Mouse (Mus musculus) myocyte (in vitro differentiated cells): Measurements from ENCODE around the gene Get4.

ENCODE experiments used
- E2F4 ChIP-seq: IDR thresholded peaks from one replicate; pipeline ENCODE4 v1.6.1; 2011; ENCODE audit warnings: mild to moderate bottlenecking, control low read depth, moderate library complexity; ENCODE audit not compliant: insufficient read depth
- MAX ChIP-seq: IDR thresholded peaks from one replicate; pipeline ENCODE4 v1.6.1; 2011; ENCODE audit warnings: low read depth, mild to moderate bottlenecking, control low read depth
- MYOD1 ChIP-seq, 3 experiments: IDR thresholded peaks; one replicate each; pipeline ENCODE4 v1.6.1; 2011; ENCODE audit warnings: control low read depth in 2 of 3, low read depth in 2 of 3, mild to moderate bottlenecking in 2 of 3, moderate library complexity in 1 of 3; ENCODE audit not compliant: insufficient read length in 2 of 3, control insufficient read depth in 1 of 3
- MYOG ChIP-seq, 3 experiments: IDR thresholded peaks; one replicate each; pipeline ENCODE4 v1.6.1; 2011; ENCODE audit warnings: control low read depth in 2 of 3, low read depth in 2 of 3, mild to moderate bottlenecking in 2 of 3; ENCODE audit not compliant: insufficient read length in 2 of 3, control insufficient read depth in 1 of 3, insufficient read depth in 1 of 3
- POLR2A ChIP-seq: IDR thresholded peaks from one replicate; pipeline ENCODE4 v1.6.1; 2011; ENCODE audit warnings: low read depth, mild to moderate bottlenecking, control low read depth, moderate library complexity; ENCODE audit not compliant: insufficient read length
- REST ChIP-seq: IDR thresholded peaks from one replicate; pipeline ENCODE4 v1.6.1; 2011; ENCODE audit warnings: mild to moderate bottlenecking, control low read depth, moderate library complexity; ENCODE audit not compliant: insufficient read depth, insufficient read length
- TCF12 ChIP-seq: IDR thresholded peaks from one replicate; pipeline ENCODE4 v1.6.1; 2011; ENCODE audit warnings: mild to moderate bottlenecking, control low read depth; ENCODE audit not compliant: poor library complexity, insufficient read depth, severe bottlenecking
- TCF3 ChIP-seq: IDR thresholded peaks from one replicate; pipeline ENCODE4 v1.6.1; 2011; ENCODE audit warnings: low read depth, control low read depth; ENCODE audit not compliant: insufficient read length
- USF1 ChIP-seq: IDR thresholded peaks from one replicate; pipeline ENCODE4 v1.6.1; 2011; ENCODE audit warnings: low read depth, mild to moderate bottlenecking, control low read depth, moderate library complexity

DNA sequence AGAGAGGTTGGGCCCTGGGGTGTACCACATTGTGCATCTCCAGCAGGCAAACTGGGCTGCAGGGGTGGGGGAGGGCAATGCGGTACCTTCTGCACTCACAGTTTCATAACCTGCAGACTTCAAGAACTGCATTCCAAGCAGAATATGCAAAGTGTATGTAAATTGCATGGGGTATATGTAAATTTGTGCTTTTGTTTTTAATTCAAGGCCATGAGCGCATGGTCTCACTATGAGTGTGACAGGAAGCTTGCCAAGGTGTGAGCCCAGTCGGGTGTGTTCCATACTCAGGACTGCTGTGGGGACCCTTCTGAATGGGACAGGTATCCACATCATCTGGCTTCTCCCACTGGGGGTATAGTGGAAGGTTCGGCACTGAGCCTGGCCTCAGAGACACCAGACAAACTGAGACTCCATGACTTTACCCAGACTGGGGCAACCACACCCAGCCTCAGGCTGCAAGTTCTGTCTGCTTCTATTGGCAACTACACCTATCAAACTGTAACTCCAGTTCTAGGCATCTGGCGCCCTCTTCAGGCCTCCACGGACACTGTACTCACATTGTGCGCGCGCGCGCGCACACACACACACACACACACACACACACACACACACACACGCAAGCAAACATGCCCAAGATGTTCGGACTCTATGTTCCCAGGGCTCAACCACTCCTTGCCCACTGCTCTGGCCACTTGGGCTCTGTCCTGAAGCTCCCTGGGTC, 31.5 kb downstream of the Get4 start:
- TF ChIP-seq POLR2A = no peak
- TF ChIP-seq TCF12 = no peak
- TF ChIP-seq MYOG (IDR thresholded peaks at IDR 0.05; ENCODE audit: control insufficient read depth in 1 of 3, insufficient read depth in 1 of 3, insufficient read length in 2 of 3, low read depth in 2 of 3) = no peak
- no peak for TF ChIP-seq MAX
- TF ChIP-seq E2F4 = no peak
- TF ChIP-seq MYOD1 (IDR thresholded peaks at IDR 0.05; ENCODE audit: control insufficient read depth in 1 of 3, insufficient read length in 2 of 3, low read depth in 2 of 3) = no peak
- no peak for TF ChIP-seq USF1
- TF ChIP-seq TCF3 = no peak
- no peak for TF ChIP-seq REST
